Mouse (Mus musculus): Measurements from ENCODE around the gene Lipt2. TPM values are rescaled to one million over a fixed set of nuclear protein-coding genes. Genes with fewer than 3 reads are reported as not detected.
A peak's percentile ranks its signal among the peaks of the same experiment; 100 is the strongest.

Lipt2 gene
- total and polyA plus RNA-seq, 2 experiments, result 3.8 to 5.2 TPM

DNA sequence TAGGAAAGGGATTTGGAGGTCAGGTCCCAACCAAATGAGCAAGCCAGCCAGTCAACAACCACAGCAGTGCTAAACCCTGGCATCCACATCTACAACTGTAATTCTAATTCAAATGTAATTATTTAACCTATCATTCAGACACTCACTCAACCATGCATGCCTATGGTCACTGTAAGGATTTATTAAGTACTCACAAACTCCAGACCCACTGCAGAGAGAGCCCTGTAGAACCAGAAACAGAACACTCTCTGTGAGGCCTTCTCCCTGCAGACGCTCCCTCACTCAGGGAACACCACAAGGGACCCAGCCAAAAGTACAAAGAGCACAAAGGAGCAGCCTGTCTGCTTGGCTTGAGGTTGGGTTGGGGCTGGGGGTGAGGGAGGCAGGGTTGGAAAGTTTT is 26.7 kb upstream of the Lipt2 start:
- no peak for DNase-seq (ENCODE audit: extremely low read depth, low read depth, low spot score)
- TF ChIP-seq CTCF (IDR thresholded peaks at IDR 0.05; ENCODE audit: low read depth, low read length) (no peak), POLR2A (IDR thresholded peaks at IDR 0.05; ENCODE audit: extremely low read depth, insufficient read depth, low read length) (no peak)
- Histone ChIP-seq H3K27ac (replicated peaks; ENCODE audit: insufficient read depth, low read depth, low read length) (no peak overlapping the region), H3K27me3 (ENCODE audit: control insufficient read depth, insufficient read depth, low read length) (no peaks in the 10 kb centered on the region), H3K4me3 (ENCODE audit: insufficient read depth, low read depth, low read length) (no peak overlapping the region), H3K9ac (ENCODE audit: low read depth, low read length) (no peak overlapping the region), H3K79me2 (ENCODE audit: control insufficient read depth, insufficient read depth, low read length) (no peaks in the 10 kb centered on the region), H3K36me3 (ENCODE audit: control insufficient read depth, insufficient read depth, low read length) (no peaks in the 10 kb centered on the region), H3K4me1 (ENCODE audit: control insufficient read depth, insufficient read depth, low read length) (no peaks in the 10 kb centered on the region)
- 88% methylated on average over 1 of the region's 1 CpGs for WGBS

DNA sequence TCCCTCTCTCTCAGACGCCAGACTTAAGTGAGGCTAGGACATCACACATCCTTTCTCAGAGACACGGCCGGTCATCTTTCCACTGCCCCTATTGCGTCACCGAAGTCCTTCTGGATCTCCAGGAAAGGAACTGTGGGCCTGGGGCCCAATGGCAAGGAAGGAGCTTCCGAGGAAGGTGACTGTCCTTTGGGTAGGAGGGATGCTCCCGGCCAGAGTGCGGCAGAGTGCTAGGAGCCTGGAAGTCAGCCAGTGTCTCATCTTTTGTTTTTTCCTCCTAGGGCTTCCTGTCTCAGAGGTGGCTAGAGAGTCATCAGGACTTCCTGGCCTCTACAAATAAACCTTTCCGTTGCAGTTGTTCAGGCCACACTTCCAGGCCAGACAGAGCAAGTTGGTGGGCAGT is 22.0 kb upstream of the Lipt2 start:
- DNase-seq (ENCODE audit: extremely low read depth, low read depth, low spot score), result no peak
- 65% methylated on average over 9 of the region's 9 CpGs for WGBS

DNA sequence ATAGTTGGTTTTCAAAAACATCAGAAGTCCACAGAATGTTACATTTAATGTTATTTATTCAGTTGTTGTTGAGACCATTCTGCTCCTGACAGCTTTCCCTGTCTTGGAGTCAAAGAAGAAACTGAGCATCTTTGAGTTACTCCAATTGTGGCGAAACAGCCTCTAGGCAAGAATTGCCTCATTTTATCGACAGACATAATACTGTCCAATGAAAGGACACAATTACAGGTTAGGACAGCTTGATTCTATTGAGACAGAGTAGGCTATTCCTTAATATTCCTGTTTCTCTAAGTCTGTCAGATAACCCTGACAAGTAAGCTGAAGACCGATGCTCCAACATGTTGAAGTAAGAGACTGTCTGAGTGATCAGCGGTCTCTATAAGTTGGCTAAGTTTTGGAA is 21.0 kb upstream of the Lipt2 start:
- Histone ChIP-seq H3K36me3 (ENCODE audit: control insufficient read depth, insufficient read depth, low read length) (no peaks in the 10 kb centered on the region), H3K4me3 (ENCODE audit: insufficient read depth, low read depth, low read length) (no peak overlapping the region), H3K9ac (ENCODE audit: low read depth, low read length) (no peak overlapping the region), H3K27ac (replicated peaks; ENCODE audit: insufficient read depth, low read depth, low read length) (no peak overlapping the region), H3K4me1 (ENCODE audit: control insufficient read depth, insufficient read depth, low read length) (no peaks in the 10 kb centered on the region), H3K27me3 (ENCODE audit: control insufficient read depth, insufficient read depth, low read length) (no peaks in the 10 kb centered on the region), H3K79me2 (ENCODE audit: control insufficient read depth, insufficient read depth, low read length) (no peaks in the 10 kb centered on the region)
- WGBS, result 95% methylated on average over 4 of the region's 4 CpGs
- TF ChIP-seq POLR2A (IDR thresholded peaks at IDR 0.05; ENCODE audit: extremely low read depth, insufficient read depth, low read length), result no peak
- no peak for TF ChIP-seq CTCF (IDR thresholded peaks at IDR 0.05; ENCODE audit: low read depth, low read length)
- DNase-seq (ENCODE audit: extremely low read depth, low read depth, low spot score), result no peak

More for the DNA sequence above, 22.0 kb upstream of the Lipt2 start:
- no peak overlapping the region for H3K9ac ChIP-seq (ENCODE audit: low read depth, low read length)
- H3K27me3 ChIP-seq (ENCODE audit: control insufficient read depth, insufficient read depth, low read length), result no peaks in the 10 kb centered on the region
- H3K36me3 ChIP-seq (ENCODE audit: control insufficient read depth, insufficient read depth, low read length), result no peaks in the 10 kb centered on the region
- no peaks in the 10 kb centered on the region for H3K4me1 ChIP-seq (ENCODE audit: control insufficient read depth, insufficient read depth, low read length)
- TF ChIP-seq CTCF (IDR thresholded peaks at IDR 0.05; ENCODE audit: low read depth, low read length), result no peak
- TF ChIP-seq POLR2A (IDR thresholded peaks at IDR 0.05; ENCODE audit: extremely low read depth, insufficient read depth, low read length), result no peak
- no peak overlapping the region for H3K4me3 ChIP-seq (ENCODE audit: insufficient read depth, low read depth, low read length)
- no peak overlapping the region for H3K27ac ChIP-seq (replicated peaks; ENCODE audit: insufficient read depth, low read depth, low read length)
- no peaks in the 10 kb centered on the region for H3K79me2 ChIP-seq (ENCODE audit: control insufficient read depth, insufficient read depth, low read length)

DNA sequence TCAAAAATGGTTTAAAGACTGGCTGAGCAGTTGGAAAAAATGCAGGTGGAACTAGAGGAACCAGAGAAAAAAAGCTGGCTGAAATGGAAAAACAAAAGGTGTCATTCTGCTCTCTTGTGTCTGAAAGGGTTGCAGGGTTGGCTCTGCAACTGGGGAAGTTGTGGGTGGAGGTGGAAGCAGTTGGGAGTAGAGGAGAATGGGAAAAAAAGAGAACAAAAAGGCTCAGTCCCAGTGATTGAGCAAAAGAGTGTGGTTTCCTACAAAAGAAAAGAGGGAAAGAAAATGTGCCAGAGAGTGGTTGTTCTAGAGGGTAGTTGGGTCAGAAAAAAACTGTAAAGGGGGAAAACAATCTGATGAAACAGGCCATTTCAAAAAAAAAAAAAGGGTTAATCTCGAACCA is 18.5 kb upstream of the Lipt2 start:
- no peaks in the 10 kb centered on the region for H3K27me3 ChIP-seq (ENCODE audit: control insufficient read depth, insufficient read depth, low read length)
- H3K4me1 ChIP-seq (ENCODE audit: control insufficient read depth, insufficient read depth, low read length), result no peaks in the 10 kb centered on the region
- no peak overlapping the region for H3K9ac ChIP-seq (ENCODE audit: low read depth, low read length)
- TF ChIP-seq CTCF (IDR thresholded peaks at IDR 0.05; ENCODE audit: low read depth, low read length), result no peak
- no peak for TF ChIP-seq POLR2A (IDR thresholded peaks at IDR 0.05; ENCODE audit: extremely low read depth, insufficient read depth, low read length)
- H3K27ac ChIP-seq (replicated peaks; ENCODE audit: insufficient read depth, low read depth, low read length), result no peak overlapping the region
- H3K79me2 ChIP-seq (ENCODE audit: control insufficient read depth, insufficient read depth, low read length), result no peaks in the 10 kb centered on the region
- no peak for DNase-seq (ENCODE audit: extremely low read depth, low read depth, low spot score)
- 75% methylated on average over 1 of the region's 1 CpGs for WGBS
- no peaks in the 10 kb centered on the region for H3K36me3 ChIP-seq (ENCODE audit: control insufficient read depth, insufficient read depth, low read length)
- H3K4me3 ChIP-seq (ENCODE audit: insufficient read depth, low read depth, low read length), result no peak overlapping the region

DNA sequence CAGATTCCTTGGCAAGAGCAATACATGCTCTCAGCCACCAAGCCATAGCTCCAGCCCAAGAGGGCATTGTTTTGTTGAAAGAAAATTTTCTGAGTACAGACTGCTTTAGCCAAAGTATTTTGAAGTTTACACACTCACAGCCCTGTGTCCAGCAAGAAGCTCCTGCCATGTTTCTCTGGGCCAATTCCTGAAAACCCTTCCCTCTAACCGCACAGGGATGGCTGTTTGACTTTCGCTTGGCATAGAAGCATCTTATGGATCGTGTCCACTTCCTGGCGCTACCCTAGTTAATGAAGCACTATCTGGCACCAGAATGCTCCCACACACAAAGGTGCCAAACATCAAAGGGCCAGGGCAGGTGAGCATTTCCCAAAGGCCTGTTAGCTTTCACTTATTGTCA is 10.5 kb upstream of the Lipt2 start:
- H3K4me3 ChIP-seq (ENCODE audit: insufficient read depth, low read depth, low read length), result no peak overlapping the region

DNA sequence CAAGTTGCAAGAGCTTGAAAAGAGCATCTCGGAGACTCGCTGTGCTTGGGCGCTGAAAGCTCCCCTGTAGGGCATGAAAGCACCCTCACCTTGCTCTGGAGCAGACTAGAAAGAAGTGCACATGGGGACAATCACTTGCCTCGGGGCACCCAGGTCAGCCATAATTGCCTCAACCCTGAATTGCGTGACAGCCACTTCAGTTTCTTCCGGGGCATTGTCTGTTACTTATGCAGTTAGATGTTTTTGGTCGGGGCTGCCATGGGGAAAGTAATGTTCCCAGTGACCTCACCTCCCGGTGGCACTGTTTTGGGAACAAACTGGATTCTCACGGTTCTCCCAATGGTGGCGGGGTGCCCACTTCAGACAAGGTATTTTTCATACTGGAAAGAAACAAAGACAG is 9.0 kb upstream of the Lipt2 start:
- 67% methylated on average over 10 of the region's 10 CpGs for WGBS
- Histone ChIP-seq H3K4me3 (ENCODE audit: insufficient read depth, low read depth, low read length) (no peak overlapping the region), H3K27me3 (ENCODE audit: control insufficient read depth, insufficient read depth, low read length) (no peaks in the 10 kb centered on the region), H3K27ac (replicated peaks; ENCODE audit: insufficient read depth, low read depth, low read length) (no peak overlapping the region), H3K4me1 (ENCODE audit: control insufficient read depth, insufficient read depth, low read length) (no peaks in the 10 kb centered on the region), H3K79me2 (ENCODE audit: control insufficient read depth, insufficient read depth, low read length) (no peaks in the 10 kb centered on the region), H3K9ac (ENCODE audit: low read depth, low read length) (no peak overlapping the region), H3K36me3 (ENCODE audit: control insufficient read depth, insufficient read depth, low read length) (no peaks in the 10 kb centered on the region)
- TF ChIP-seq POLR2A (IDR thresholded peaks at IDR 0.05; ENCODE audit: extremely low read depth, insufficient read depth, low read length) (no peak), CTCF (IDR thresholded peaks at IDR 0.05; ENCODE audit: low read depth, low read length) (no peak)
- no peak for DNase-seq (ENCODE audit: extremely low read depth, low read depth, low spot score)

More for the DNA sequence above, 10.5 kb upstream of the Lipt2 start:
- H3K9ac ChIP-seq (ENCODE audit: low read depth, low read length), result no peak overlapping the region
- peak overlapping the region; percentile 11 for H3K27ac ChIP-seq (replicated peaks; ENCODE audit: insufficient read depth, low read depth, low read length)
- H3K36me3 ChIP-seq (ENCODE audit: control insufficient read depth, insufficient read depth, low read length), result no peaks in the 10 kb centered on the region
- H3K4me1 ChIP-seq (ENCODE audit: control insufficient read depth, insufficient read depth, low read length), result no peaks in the 10 kb centered on the region
- TF ChIP-seq CTCF (IDR thresholded peaks at IDR 0.05; ENCODE audit: low read depth, low read length), result no peak
- no peak for TF ChIP-seq POLR2A (IDR thresholded peaks at IDR 0.05; ENCODE audit: extremely low read depth, insufficient read depth, low read length)
- peak; percentile 91 for DNase-seq (ENCODE audit: extremely low read depth, low read depth, low spot score)
- WGBS, result 25% methylated on average over 4 of the region's 4 CpGs
- no peaks in the 10 kb centered on the region for H3K79me2 ChIP-seq (ENCODE audit: control insufficient read depth, insufficient read depth, low read length)
- H3K27me3 ChIP-seq (ENCODE audit: control insufficient read depth, insufficient read depth, low read length), result no peaks in the 10 kb centered on the region
